Mouse (Mus musculus): Measurements from ENCODE around the gene Nbl1.

Gene Nbl1

GRCm38 (mm10) chr4:139033263-139034009, 59.4 kb downstream of the Nbl1 start:
- no peak for DNase-seq (ENCODE audit: extremely low read depth, low read depth)

- no peak for DNase-seq (ENCODE audit: extremely low read depth, low read depth)
Measured at GRCm38 (mm10) chr4:139032521-139032920, 60.3 kb downstream of the Nbl1 start.
